Mouse (Mus musculus) myocyte (in vitro differentiated cells): ENCODE measurements around the gene Vapb.

ENCODE experiments used
- MAX ChIP-seq: IDR thresholded peaks from one replicate; pipeline ENCODE4 v1.6.1; 2011; ENCODE audit warnings: low read depth, mild to moderate bottlenecking, control low read depth
- POLR2A ChIP-seq: IDR thresholded peaks from one replicate; pipeline ENCODE4 v1.6.1; 2011; ENCODE audit warnings: low read depth, mild to moderate bottlenecking, control low read depth, moderate library complexity; ENCODE audit not compliant: insufficient read length
- USF1 ChIP-seq: IDR thresholded peaks from one replicate; pipeline ENCODE4 v1.6.1; 2011; ENCODE audit warnings: low read depth, mild to moderate bottlenecking, control low read depth, moderate library complexity

DNA sequence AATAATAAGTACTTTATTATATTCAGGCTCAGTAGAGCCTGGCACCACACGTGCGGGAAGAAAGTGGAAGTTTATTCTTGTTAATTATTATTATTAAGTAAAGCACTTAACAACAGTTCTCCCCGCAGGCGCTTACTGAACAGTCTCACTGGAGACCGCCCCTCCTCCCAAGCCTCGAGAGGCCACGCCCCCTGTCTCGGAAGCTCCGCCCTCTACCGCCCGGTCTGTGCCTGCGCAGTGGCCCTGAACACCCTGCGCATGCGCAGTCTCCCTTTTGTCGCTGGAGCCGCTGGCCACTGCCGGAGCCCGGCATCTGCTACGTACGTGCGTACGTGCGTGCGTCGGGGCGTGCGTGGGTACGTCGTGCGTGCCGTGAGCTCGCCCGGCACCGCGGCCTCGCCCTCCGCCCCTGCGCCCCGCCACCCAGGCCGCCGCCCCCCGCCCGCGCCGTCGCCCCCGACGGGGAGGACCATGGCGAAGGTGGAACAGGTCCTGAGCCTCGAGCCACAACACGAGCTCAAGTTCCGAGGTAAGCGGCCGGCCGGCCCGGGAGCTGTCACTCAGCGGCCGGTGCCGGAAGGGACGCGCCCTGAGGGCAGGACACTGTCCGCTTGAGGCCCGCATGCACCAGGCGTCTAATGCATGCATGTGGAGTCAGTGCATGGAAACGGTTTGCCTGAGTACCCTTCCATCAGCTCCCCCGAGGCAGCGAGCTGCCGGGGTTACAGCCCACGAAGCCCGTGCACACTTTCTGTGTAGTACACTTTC lies at the start of gene Vapb:
- TF ChIP-seq POLR2A: peak; percentile 97
- TF ChIP-seq USF1: no peak
- no peak for TF ChIP-seq MAX
